Mouse (Mus musculus): ENCODE measurements around the gene Cpt1c. TPM values are rescaled to one million over a fixed set of nuclear protein-coding genes. Genes with fewer than 3 reads are reported as not detected.

The Cpt1c gene
- polyA plus RNA-seq, 1 experiment = 5.6 TPM

GRCm38 (mm10) chr7:44986192-44986878 is 11.7 kb upstream of the Cpt1c start, which contains the start of gene Prmt1:
Gene Prmt1 (minus strand): TSS chr7:44986568.
- peak; percentile 100 for DNase-seq
- no peak for TF ChIP-seq CTCF (conservative IDR thresholded peaks at IDR 0.05; ENCODE audit: insufficient read depth, insufficient read length, low read depth, low read length)
- no peak for TF ChIP-seq POLR2A (IDR thresholded peaks at IDR 0.05; ENCODE audit: low read depth, low read length)
- WGBS = under 1% methylated on average over 42 of the region's 42 CpGs
- Histone ChIP-seq H3K4me3 (ENCODE audit: insufficient read depth, low read depth, low read length) (peak within 1 kb of the TSS; percentile 93), H3K27ac (ENCODE audit: insufficient read depth, low read depth, low read length) (peak within 1 kb of the TSS; percentile 65), H3K36me3 (ENCODE audit: control insufficient read depth, insufficient read depth, low read length) (peaks cover 2% of the 10 kb centered on the region; the same call in 1 of the 2 replicates), H3K27me3 (replicated peaks; ENCODE audit: control insufficient read depth, insufficient read depth, low read length) (no peaks in the 10 kb centered on the region), H3K4me1 (ENCODE audit: control insufficient read depth, insufficient read depth, low read length) (peaks cover 8% of the 10 kb centered on the region; the same call in 1 of the 2 replicates)

GRCm38 (mm10) chr7:44985595-44986191 is 11.0 kb upstream of the Cpt1c start:
- Histone ChIP-seq H3K27me3 (replicated peaks; ENCODE audit: control insufficient read depth, insufficient read depth, low read length) (no peaks in the 10 kb centered on the region), H3K36me3 (ENCODE audit: control insufficient read depth, insufficient read depth, low read length) (peaks cover 6% of the 10 kb centered on the region; the same call in 1 of the 2 replicates), H3K27ac (ENCODE audit: insufficient read depth, low read depth, low read length) (peak overlapping the region; percentile 57), H3K4me1 (ENCODE audit: control insufficient read depth, insufficient read depth, low read length) (peaks cover 8% of the 10 kb centered on the region; the same call in 1 of the 2 replicates), H3K4me3 (ENCODE audit: insufficient read depth, low read depth, low read length) (peak overlapping the region; percentile 93)
- peak; percentile 67 for DNase-seq
- WGBS = under 1% methylated on average over 45 of the region's 45 CpGs
- no peak for TF ChIP-seq CTCF (conservative IDR thresholded peaks at IDR 0.05; ENCODE audit: insufficient read depth, insufficient read length, low read depth, low read length)
- no peak for TF ChIP-seq POLR2A (IDR thresholded peaks at IDR 0.05; ENCODE audit: low read depth, low read length)

- 45% methylated on average over 3 of the region's 3 CpGs for WGBS
- no peaks in the 10 kb centered on the region for H3K27me3 ChIP-seq (replicated peaks; ENCODE audit: control insufficient read depth, insufficient read depth, low read length)
- peaks cover 8% of the 10 kb centered on the region; the same call in 1 of the 2 replicates for H3K4me1 ChIP-seq (ENCODE audit: control insufficient read depth, insufficient read depth, low read length)
- no peak for DNase-seq
- no peak overlapping the region for H3K27ac ChIP-seq (ENCODE audit: insufficient read depth, low read depth, low read length)
- no peak overlapping the region for H3K4me3 ChIP-seq (ENCODE audit: insufficient read depth, low read depth, low read length)
- H3K36me3 ChIP-seq (ENCODE audit: control insufficient read depth, insufficient read depth, low read length) = peaks cover 6% of the 10 kb centered on the region; the same call in 1 of the 2 replicates
- TF ChIP-seq POLR2A (IDR thresholded peaks at IDR 0.05; ENCODE audit: low read depth, low read length) (no peak), CTCF (conservative IDR thresholded peaks at IDR 0.05; ENCODE audit: insufficient read depth, insufficient read length, low read depth, low read length) (no peak)
These were observed 10.1 kb upstream of the Cpt1c start for GRCm38 (mm10) chr7:44984833-44985164.

GRCm38 (mm10) chr7:44983944-44984832 is 9.5 kb upstream of the Cpt1c start:
- Histone ChIP-seq H3K36me3 (ENCODE audit: control insufficient read depth, insufficient read depth, low read length) (peaks cover 6% of the 10 kb centered on the region; the same call in 1 of the 2 replicates), H3K4me1 (ENCODE audit: control insufficient read depth, insufficient read depth, low read length) (peaks cover 7% of the 10 kb centered on the region; the same call in 1 of the 2 replicates), H3K27me3 (replicated peaks; ENCODE audit: control insufficient read depth, insufficient read depth, low read length) (no peaks in the 10 kb centered on the region), H3K4me3 (ENCODE audit: insufficient read depth, low read depth, low read length) (no peak overlapping the region), H3K27ac (ENCODE audit: insufficient read depth, low read depth, low read length) (no peak overlapping the region)
- TF ChIP-seq CTCF (conservative IDR thresholded peaks at IDR 0.05; ENCODE audit: insufficient read depth, insufficient read length, low read depth, low read length) (no peak), POLR2A (IDR thresholded peaks at IDR 0.05; ENCODE audit: low read depth, low read length) (no peak)
- 74% methylated on average over 7 of the region's 7 CpGs for WGBS
- DNase-seq = no peak

- peak; percentile 97 for TF ChIP-seq CTCF (conservative IDR thresholded peaks at IDR 0.05; ENCODE audit: insufficient read depth, insufficient read length, low read depth, low read length)
- TF ChIP-seq POLR2A (IDR thresholded peaks at IDR 0.05; ENCODE audit: low read depth, low read length) = no peak
- H3K27ac ChIP-seq (ENCODE audit: insufficient read depth, low read depth, low read length) = no peak overlapping the region
- H3K4me1 ChIP-seq (ENCODE audit: control insufficient read depth, insufficient read depth, low read length) = peaks cover 4% of the 10 kb centered on the region; the same call in 1 of the 2 replicates
- no peak overlapping the region for H3K4me3 ChIP-seq (ENCODE audit: insufficient read depth, low read depth, low read length)
- DNase-seq = peak; percentile 90
- H3K36me3 ChIP-seq (ENCODE audit: control insufficient read depth, insufficient read depth, low read length) = peaks cover 6% of the 10 kb centered on the region; the same call in 1 of the 2 replicates
- no peaks in the 10 kb centered on the region for H3K27me3 ChIP-seq (replicated peaks; ENCODE audit: control insufficient read depth, insufficient read depth, low read length)
- 22% methylated on average over 6 of the region's 6 CpGs for WGBS
These were observed 8.4 kb upstream of the Cpt1c start for GRCm38 (mm10) chr7:44983085-44983484.

GRCm38 (mm10) chr7:44981539-44981938 is 6.9 kb upstream of the Cpt1c start:
- no peak for DNase-seq
- peaks cover 7% of the 10 kb centered on the region for H3K36me3 ChIP-seq (ENCODE audit: control insufficient read depth, insufficient read depth, low read length)

More at GRCm38 (mm10) chr7:44981539-44981938, 6.9 kb upstream of the Cpt1c start:
- no peak overlapping the region for H3K4me3 ChIP-seq (ENCODE audit: insufficient read depth, low read depth, low read length)
- WGBS = 94% methylated on average over 8 of the region's 8 CpGs
- no peaks in the 10 kb centered on the region for H3K4me1 ChIP-seq (ENCODE audit: control insufficient read depth, insufficient read depth, low read length)
- no peak for TF ChIP-seq CTCF (conservative IDR thresholded peaks at IDR 0.05; ENCODE audit: insufficient read depth, insufficient read length, low read depth, low read length)
- TF ChIP-seq POLR2A (IDR thresholded peaks at IDR 0.05; ENCODE audit: low read depth, low read length) = no peak
- H3K27ac ChIP-seq (ENCODE audit: insufficient read depth, low read depth, low read length) = no peak overlapping the region
- H3K27me3 ChIP-seq (replicated peaks; ENCODE audit: control insufficient read depth, insufficient read depth, low read length) = no peaks in the 10 kb centered on the region
